18 mouse cellular contexts compared by ENCODE assay signal in genomic region chr13:53923721-53924374, GRCm38 (mm10).
"Had no signal": no experiment of that assay in that cellular context is flagged by ENCODE, and none has a peak within 500 bp of the region (broad histone marks: within the 10 kb centered on the region; RNA-seq: fewer than 3 reads in every experiment).

No protein-coding gene starts in this region.

- H3K4me3 ChIP-seq: midbrain, embryonic 10.5 days; midbrain, embryonic 12.5 days; myocyte; neural tube, embryonic 13.5 days; neural tube, embryonic 15.5 days had no signal

- H3K9ac ChIP-seq: lung, embryonic 14.5 days; midbrain, embryonic 12.5 days; neural tube, embryonic 13.5 days; neural tube, embryonic 15.5 days had no signal

- H3K4me2 ChIP-seq: lung, embryonic 14.5 days; midbrain, embryonic 12.5 days; neural tube, embryonic 13.5 days; neural tube, embryonic 15.5 days had no signal

- H3K27ac ChIP-seq: midbrain, embryonic 10.5 days; midbrain, embryonic 12.5 days; neural tube, embryonic 13.5 days; neural tube, embryonic 15.5 days had no signal

- H3K4me1 ChIP-seq: midbrain, embryonic 10.5 days; midbrain, embryonic 12.5 days had no signal

- H3K36me3 ChIP-seq: midbrain, embryonic 10.5 days; midbrain, embryonic 12.5 days; neural tube, embryonic 13.5 days; neural tube, embryonic 15.5 days had no signal

- DNase-seq: lung, embryonic 14.5 days; lung, postnatal 10 days; lung, postnatal 4 days; midbrain, embryonic 14.5 days; retina, postnatal 1 day; right cerebral cortex, adult 18-20 months; right cerebral cortex, postnatal 25 days; right cerebral cortex, postnatal 4 days; spleen, adult 18-20 months; thymus, adult 18-20 months; thymus, postnatal 25 days; thymus, postnatal 4 days had no signal

- H3K27me3 ChIP-seq: midbrain, embryonic 12.5 days; neural tube, embryonic 13.5 days; neural tube, embryonic 15.5 days had no signal

- ATAC-seq: midbrain, embryonic 16.5 days had no signal

- H3K9me3 ChIP-seq: midbrain, embryonic 10.5 days; midbrain, embryonic 12.5 days; neural tube, embryonic 13.5 days; neural tube, embryonic 15.5 days had no signal
